Mouse (Mus musculus): ENCODE data around the gene Angptl2. TPM values are rescaled to one million over a fixed set of nuclear protein-coding genes. Genes with fewer than 3 reads are reported as not detected.

The Angptl2 gene
- 10.0 and 10.8 TPM in 2 replicates for polyA plus RNA-seq (2015; fragmentation: Nextera tagmentation; extraction: Ambion mirVana)

DNA sequence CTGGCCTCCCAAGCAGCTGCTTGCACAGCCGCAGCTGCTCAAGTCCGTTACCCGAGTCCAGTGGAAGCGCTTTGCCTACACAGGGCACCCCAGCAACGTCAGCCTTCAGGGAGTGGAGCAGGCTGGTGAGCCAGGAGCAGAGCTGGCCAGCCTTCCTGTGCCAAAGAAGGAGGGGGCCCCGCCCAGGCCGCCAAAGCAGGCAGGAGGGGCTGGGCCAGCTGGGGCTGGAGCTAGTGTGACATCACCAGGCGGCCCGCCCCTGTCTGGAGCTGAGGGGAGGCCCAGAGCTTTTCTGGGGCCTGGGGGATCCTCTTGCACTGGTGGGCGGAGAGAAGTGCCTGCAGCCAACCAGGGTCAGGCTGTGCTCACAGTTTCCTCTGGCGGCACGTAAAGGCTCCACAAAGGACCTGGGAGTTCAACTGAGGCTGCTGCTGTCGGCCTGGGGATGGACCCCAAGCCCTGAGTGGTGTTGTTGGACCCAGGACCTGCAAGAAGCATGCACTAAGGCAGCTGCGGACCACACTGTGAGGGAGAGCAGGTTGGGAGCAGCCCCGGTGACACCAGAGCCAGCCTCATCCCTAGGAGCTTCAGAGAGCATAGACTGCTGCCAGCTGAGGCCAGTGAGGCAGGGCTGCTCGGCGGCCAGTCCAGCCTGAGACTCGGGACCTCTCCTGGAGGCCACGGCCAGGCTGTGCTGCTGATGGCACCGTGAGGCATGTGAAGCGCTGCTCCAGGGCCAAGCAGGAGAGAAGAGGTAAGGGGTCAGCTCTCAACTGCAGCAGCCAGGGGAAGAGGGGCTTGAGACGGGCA lies at the start of gene Angptl2:
Gene Angptl2, plus strand, starts transcription at position 370 of the 810 bp plus-strand sequence.
- under 1% methylated on average over 22 of the region's 22 CpGs for WGBS
- Histone ChIP-seq H3K4me3 (peak within 1 kb of the TSS; percentile 34), H3K27ac (replicated peaks) (peak within 1 kb of the TSS; percentile 70), H3K27me3 (no peaks in the 10 kb centered on the region), H3K36me3 (no peaks in the 10 kb centered on the region), H3K9ac (replicated peaks) (peak within 1 kb of the TSS; percentile 45), H3K9me3 (no peaks in the 10 kb centered on the region), H3K4me2 (replicated peaks) (peak within 1 kb of the TSS; percentile 51), H3K4me1 (peaks cover 35% of the 10 kb centered on the region)
- ATAC-seq (replicated peaks) = peak; percentile 96

DNA sequence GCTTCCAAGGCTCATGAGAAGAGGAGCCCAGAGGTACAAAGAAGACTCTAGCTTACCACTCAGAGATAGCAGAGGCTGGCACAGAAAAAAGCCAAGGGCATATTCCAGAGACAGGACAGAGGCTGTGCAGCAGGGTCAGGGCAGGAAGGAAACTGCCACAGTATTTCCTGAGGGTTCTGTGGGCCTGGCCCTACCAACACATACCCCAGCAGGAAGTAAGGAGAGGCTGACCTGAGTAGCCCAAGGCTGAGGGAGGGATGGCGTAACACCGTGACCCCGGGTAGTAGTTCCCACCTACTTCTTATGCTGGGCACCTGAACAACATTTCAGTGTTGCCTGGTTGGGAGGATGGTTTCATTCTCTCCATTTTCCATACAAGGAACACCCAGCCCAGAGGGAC lies 48.8 kb upstream of the Angptl2 start:
- Histone ChIP-seq H3K4me1 (peaks cover 12% of the 10 kb centered on the region), H3K9me3 (no peaks in the 10 kb centered on the region), H3K9ac (replicated peaks) (no peak overlapping the region), H3K36me3 (peaks cover 11% of the 10 kb centered on the region), H3K4me2 (replicated peaks) (no peak overlapping the region), H3K27me3 (no peaks in the 10 kb centered on the region), H3K4me3 (no peak overlapping the region), H3K27ac (replicated peaks) (no peak overlapping the region)
- WGBS = 96% methylated on average over 3 of the region's 3 CpGs
- no peak for ATAC-seq (replicated peaks)

DNA sequence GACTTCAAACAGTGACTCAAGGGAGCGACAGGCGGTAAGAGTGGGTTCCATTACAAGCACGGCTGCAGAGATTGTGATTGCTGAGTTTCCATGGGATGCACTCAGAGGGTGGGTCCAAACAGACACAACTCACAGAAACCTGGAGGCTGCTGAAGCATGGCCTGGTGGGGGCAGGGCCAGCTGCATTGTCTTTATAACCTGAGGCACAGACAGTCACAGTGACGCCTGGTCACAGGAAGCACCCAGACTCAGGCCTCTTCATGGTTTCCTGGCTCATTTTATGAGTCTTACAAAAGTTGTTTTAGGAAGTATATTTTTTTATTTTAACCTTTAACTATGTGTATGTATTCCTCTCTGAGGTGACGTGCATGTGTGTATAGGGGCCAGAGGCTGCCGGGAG lies 46.4 kb upstream of the Angptl2 start:
- Histone ChIP-seq H3K4me3 (no peak overlapping the region), H3K9ac (replicated peaks) (no peak overlapping the region), H3K4me1 (peaks cover 12% of the 10 kb centered on the region), H3K27me3 (no peaks in the 10 kb centered on the region), H3K4me2 (replicated peaks) (no peak overlapping the region), H3K9me3 (no peaks in the 10 kb centered on the region), H3K36me3 (peaks cover 26% of the 10 kb centered on the region), H3K27ac (replicated peaks) (no peak overlapping the region)
- ATAC-seq (replicated peaks) = no peak
- WGBS = 90% methylated on average over 6 of the region's 6 CpGs

DNA sequence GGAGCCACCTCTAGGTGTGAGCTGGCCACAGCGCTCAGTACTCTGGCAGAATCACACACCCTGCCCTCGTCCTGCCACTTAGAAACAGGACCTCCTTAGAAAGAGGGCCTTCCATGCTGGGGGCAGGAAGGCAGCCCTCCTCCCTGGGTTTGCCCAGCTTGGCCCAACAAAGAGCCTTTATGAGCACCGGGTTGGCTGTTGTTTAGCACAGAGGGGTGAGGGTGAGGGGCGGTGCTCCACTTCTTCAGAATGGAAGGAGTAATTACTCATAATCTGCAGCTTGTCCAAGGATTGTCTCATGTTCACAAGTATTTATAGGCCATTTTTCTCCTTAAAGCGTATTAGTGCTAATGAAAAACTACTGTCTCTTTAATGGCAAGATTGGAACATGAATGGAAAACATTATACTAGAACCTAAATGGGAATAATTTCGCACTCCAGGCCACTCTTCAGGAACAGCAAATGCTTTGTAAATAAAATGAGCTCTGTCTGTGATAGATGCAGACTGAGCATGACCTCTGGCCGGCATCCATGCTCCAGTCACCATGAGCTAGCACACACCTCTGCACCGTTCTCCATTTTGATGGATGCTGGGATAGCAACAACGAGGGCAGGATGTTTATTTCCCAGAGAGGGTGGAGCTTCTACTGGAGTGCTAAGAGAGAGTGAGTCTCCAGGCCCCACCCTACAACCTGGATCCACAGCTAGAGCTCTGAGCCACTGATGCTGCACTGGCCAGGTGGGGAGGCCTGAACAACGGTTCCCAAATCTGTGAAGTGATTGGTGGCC lies 44.9 kb upstream of the Angptl2 start:
- peaks cover 26% of the 10 kb centered on the region for H3K36me3 ChIP-seq
- peak; percentile 80 for ATAC-seq (replicated peaks)

DNA sequence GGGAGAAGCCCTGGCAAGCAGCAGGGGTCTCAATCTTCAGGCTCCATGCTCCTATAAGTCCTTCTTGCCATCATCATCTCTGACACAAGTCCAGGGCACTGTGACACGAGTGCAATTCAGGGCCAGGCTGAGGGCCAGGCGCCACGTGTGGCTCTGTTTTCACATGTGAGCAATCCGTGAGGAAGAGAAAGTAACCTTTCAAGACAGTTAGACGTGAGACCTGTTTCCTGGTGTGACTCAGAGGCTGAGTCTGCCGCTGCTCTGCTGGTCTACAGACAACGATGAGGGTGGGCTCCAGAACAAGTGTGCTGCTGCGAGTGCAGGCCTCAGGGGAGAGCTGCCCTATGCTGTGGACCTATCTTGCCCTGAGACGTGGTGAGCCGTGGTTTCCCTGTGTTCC lies 42.7 kb upstream of the Angptl2 start:
- 82% methylated on average over 10 of the region's 10 CpGs for WGBS

More for the DNA sequence above, 44.9 kb upstream of the Angptl2 start:
- WGBS = 23% methylated on average over 10 of the region's 10 CpGs
- Histone ChIP-seq H3K27ac (replicated peaks) (peak overlapping the region; percentile 56), H3K9ac (replicated peaks) (no peak overlapping the region), H3K4me1 (peaks cover 12% of the 10 kb centered on the region), H3K27me3 (no peaks in the 10 kb centered on the region), H3K4me2 (replicated peaks) (no peak overlapping the region), H3K4me3 (no peak overlapping the region), H3K9me3 (no peaks in the 10 kb centered on the region)

GRCm38 (mm10) chr2:33173686-33174085 lies 42.2 kb upstream of the Angptl2 start:
- Histone ChIP-seq H3K27ac (replicated peaks) (no peak overlapping the region), H3K27me3 (no peaks in the 10 kb centered on the region)
- WGBS = 86% methylated on average over 7 of the region's 7 CpGs

More for the DNA sequence above, 42.7 kb upstream of the Angptl2 start:
- H3K27ac ChIP-seq (replicated peaks) = no peak overlapping the region
- H3K9ac ChIP-seq (replicated peaks) = no peak overlapping the region
- ATAC-seq (replicated peaks) = no peak
- peaks cover 20% of the 10 kb centered on the region for H3K36me3 ChIP-seq
- no peak overlapping the region for H3K4me3 ChIP-seq
- no peaks in the 10 kb centered on the region for H3K27me3 ChIP-seq
- no peaks in the 10 kb centered on the region for H3K9me3 ChIP-seq
- no peak overlapping the region for H3K4me2 ChIP-seq (replicated peaks)
- peaks cover 12% of the 10 kb centered on the region for H3K4me1 ChIP-seq

GRCm38 (mm10) chr2:33176516-33176915 lies 39.4 kb upstream of the Angptl2 start:
- peaks cover 15% of the 10 kb centered on the region for H3K36me3 ChIP-seq
- ATAC-seq (replicated peaks) = no peak
- no peak overlapping the region for H3K4me3 ChIP-seq
- H3K4me2 ChIP-seq (replicated peaks) = no peak overlapping the region
- 46% methylated on average over 7 of the region's 7 CpGs for WGBS
- H3K27ac ChIP-seq (replicated peaks) = no peak overlapping the region
- no peaks in the 10 kb centered on the region for H3K27me3 ChIP-seq
- no peaks in the 10 kb centered on the region for H3K9me3 ChIP-seq
- no peak overlapping the region for H3K9ac ChIP-seq (replicated peaks)
- peaks cover 28% of the 10 kb centered on the region for H3K4me1 ChIP-seq

More at GRCm38 (mm10) chr2:33173686-33174085, 42.2 kb upstream of the Angptl2 start:
- Histone ChIP-seq H3K4me3 (no peak overlapping the region), H3K4me1 (peaks cover 18% of the 10 kb centered on the region), H3K4me2 (replicated peaks) (no peak overlapping the region), H3K9ac (replicated peaks) (no peak overlapping the region), H3K9me3 (no peaks in the 10 kb centered on the region), H3K36me3 (peaks cover 20% of the 10 kb centered on the region)
- ATAC-seq (replicated peaks) = no peak

DNA sequence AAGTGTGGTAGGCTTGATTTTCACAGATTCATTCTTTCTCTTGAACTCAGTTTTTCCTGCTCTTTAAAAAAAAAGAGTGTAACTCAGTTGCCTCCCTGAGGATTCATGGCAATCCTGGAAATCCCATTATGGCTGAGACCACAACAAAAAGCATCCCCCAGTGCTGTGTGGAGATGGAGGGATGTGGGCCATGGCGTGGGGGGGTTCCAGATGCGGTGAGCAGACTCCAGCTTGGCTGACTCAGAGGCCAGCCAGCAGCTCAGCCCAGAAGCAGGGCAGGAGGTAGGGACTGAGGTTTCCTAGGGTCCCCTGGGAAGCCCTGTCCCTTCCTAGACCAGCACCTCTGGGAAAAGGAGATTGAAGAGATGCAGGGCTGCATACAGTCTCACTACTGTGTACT lies 38.9 kb upstream of the Angptl2 start:
- peaks cover 15% of the 10 kb centered on the region for H3K36me3 ChIP-seq
- no peaks in the 10 kb centered on the region for H3K27me3 ChIP-seq
- no peak for ATAC-seq (replicated peaks)
- no peak overlapping the region for H3K27ac ChIP-seq (replicated peaks)
- no peak overlapping the region for H3K4me3 ChIP-seq
- no peak overlapping the region for H3K9ac ChIP-seq (replicated peaks)
- H3K4me2 ChIP-seq (replicated peaks) = no peak overlapping the region
- 54% methylated on average over 2 of the region's 2 CpGs for WGBS
- peaks cover 28% of the 10 kb centered on the region for H3K4me1 ChIP-seq
- H3K9me3 ChIP-seq = no peaks in the 10 kb centered on the region

DNA sequence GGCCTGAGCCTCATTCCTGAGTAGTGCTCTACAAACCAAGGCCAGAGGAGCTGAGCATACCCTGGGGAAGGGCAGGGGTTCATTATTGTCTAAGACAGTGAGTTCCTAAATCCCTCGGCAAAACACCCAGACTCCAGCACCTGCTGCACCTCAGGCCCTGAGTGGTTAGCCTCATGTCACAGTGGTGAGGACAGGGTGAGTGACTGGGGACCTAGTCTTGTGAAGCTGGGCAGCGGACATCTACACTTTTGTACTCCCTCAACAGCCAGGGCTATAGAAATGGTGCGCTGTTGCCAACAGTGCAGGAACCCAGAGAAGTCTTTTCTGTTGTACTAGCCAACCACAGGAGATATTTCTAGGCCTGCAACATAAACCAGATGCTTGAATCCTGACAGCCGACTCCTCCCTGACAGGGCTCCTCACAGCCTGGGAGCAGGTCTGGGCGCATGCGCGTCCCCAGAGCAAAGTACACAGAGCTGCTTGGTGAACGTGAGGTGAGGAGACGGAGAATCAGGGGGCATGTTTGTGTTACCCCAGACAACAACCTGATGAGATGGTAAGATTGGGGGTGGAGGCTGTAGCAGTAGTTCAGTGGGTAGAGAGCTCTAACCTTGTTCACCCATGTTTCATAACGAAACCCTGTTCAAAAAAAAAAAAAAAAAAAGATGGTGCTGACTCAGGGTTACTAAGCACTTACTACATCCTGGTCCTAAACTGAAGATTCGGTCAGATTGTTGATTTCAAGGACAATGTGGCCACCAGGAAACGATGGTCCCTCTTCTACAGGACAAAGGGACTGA lies 38.2 kb upstream of the Angptl2 start:
- no peak for ATAC-seq (replicated peaks)
- Histone ChIP-seq H3K36me3 (peaks cover 12% of the 10 kb centered on the region), H3K4me2 (replicated peaks) (no peak overlapping the region), H3K27me3 (no peaks in the 10 kb centered on the region), H3K27ac (replicated peaks) (no peak overlapping the region), H3K9ac (replicated peaks) (no peak overlapping the region), H3K4me1 (peaks cover 28% of the 10 kb centered on the region), H3K4me3 (no peak overlapping the region), H3K9me3 (no peaks in the 10 kb centered on the region)
- 87% methylated on average over 12 of the region's 12 CpGs for WGBS

- no peak overlapping the region for H3K9ac ChIP-seq (replicated peaks)
- peaks cover 28% of the 10 kb centered on the region for H3K4me1 ChIP-seq
- H3K36me3 ChIP-seq = 0 out of 2 replicates have a peak, but pooled peaks cover 6% of the 10 kb centered on the region
- no peak overlapping the region for H3K4me2 ChIP-seq (replicated peaks)
- ATAC-seq (replicated peaks) = peak; percentile 65
- H3K9me3 ChIP-seq = no peaks in the 10 kb centered on the region
- 54% methylated on average over 11 of the region's 11 CpGs for WGBS
- H3K4me3 ChIP-seq = no peak overlapping the region
- H3K27me3 ChIP-seq = no peaks in the 10 kb centered on the region
- peak overlapping the region; percentile 67; the same call in 1 of the 2 replicates for H3K27ac ChIP-seq (replicated peaks)
Observed at GRCm38 (mm10) chr2:33178243-33178932, 37.5 kb upstream of the Angptl2 start.

All from forebrain, embryonic 15.5 days (tissue).